Mouse (Mus musculus): ENCODE data around the gene Psmb8. TPM values are rescaled to one million over a fixed set of nuclear protein-coding genes. Genes with fewer than 3 reads are reported as not detected.
"Not testable (repeated sequence)": the region's sequence is repeated elsewhere in the genome, so short reads cannot be mapped to it uniquely, and the experiment has no call there.

Psmb8 gene
- total RNA-seq, 2 experiments from 2014 or later = 263 to 455 TPM

- no peak for ATAC-seq (ENCODE audit: poor library complexity, severe bottlenecking)
These were observed 12.2 kb downstream of the Psmb8 start for GRCm38 (mm10) chr17:34209680-34210079.

GRCm38 (mm10) chr17:34210599-34210998 is 13.1 kb downstream of the Psmb8 start:
- peak; percentile 43 for ATAC-seq (ENCODE audit: poor library complexity, severe bottlenecking)

GRCm38 (mm10) chr17:34211746-34212365 is 14.3 kb downstream of the Psmb8 start:
- peak; percentile 47; the same call in 1 of the 2 replicates for ATAC-seq (ENCODE audit: poor library complexity, severe bottlenecking)

GRCm38 (mm10) chr17:34213936-34214335 is 16.4 kb downstream of the Psmb8 start:
- ATAC-seq (ENCODE audit: poor library complexity, severe bottlenecking) = no peak

GRCm38 (mm10) chr17:34215176-34215575 is 17.7 kb downstream of the Psmb8 start:
- ATAC-seq (ENCODE audit: poor library complexity, severe bottlenecking) = no peak

- no peak for ATAC-seq (ENCODE audit: poor library complexity, severe bottlenecking)
These were observed 19.9 kb downstream of the Psmb8 start for GRCm38 (mm10) chr17:34217216-34217928.

- ATAC-seq (ENCODE audit: poor library complexity, severe bottlenecking) = no peak
These were observed 20.5 kb downstream of the Psmb8 start for GRCm38 (mm10) chr17:34217986-34218385.

GRCm38 (mm10) chr17:34218675-34219074 is 21.2 kb downstream of the Psmb8 start:
- no peak for ATAC-seq (ENCODE audit: poor library complexity, severe bottlenecking)

- ATAC-seq (ENCODE audit: poor library complexity, severe bottlenecking) = peak; percentile 71
These were observed 21.6 kb downstream of the Psmb8 start for GRCm38 (mm10) chr17:34219096-34219495.

- ATAC-seq (ENCODE audit: poor library complexity, severe bottlenecking) = not testable (repeated sequence)
These were observed 22.3 kb downstream of the Psmb8 start for GRCm38 (mm10) chr17:34219801-34220200.

- not testable (repeated sequence) for ATAC-seq (ENCODE audit: poor library complexity, severe bottlenecking)
These were observed 22.9 kb downstream of the Psmb8 start for GRCm38 (mm10) chr17:34220401-34220800.

GRCm38 (mm10) chr17:34224816-34225215 is 27.3 kb downstream of the Psmb8 start:
- no peak for ATAC-seq (ENCODE audit: poor library complexity, severe bottlenecking)

- ATAC-seq (ENCODE audit: poor library complexity, severe bottlenecking) = no peak
These were observed 27.9 kb downstream of the Psmb8 start for GRCm38 (mm10) chr17:34225426-34225825.

- not testable (repeated sequence) for ATAC-seq (ENCODE audit: poor library complexity, severe bottlenecking)
These were observed 28.4 kb downstream of the Psmb8 start for GRCm38 (mm10) chr17:34225911-34226310.

GRCm38 (mm10) chr17:34230971-34231370 is 33.5 kb downstream of the Psmb8 start:
- not testable (repeated sequence) for ATAC-seq (ENCODE audit: poor library complexity, severe bottlenecking)

GRCm38 (mm10) chr17:34232021-34232420 is 34.5 kb downstream of the Psmb8 start:
- ATAC-seq (ENCODE audit: poor library complexity, severe bottlenecking) = not testable (repeated sequence)

- peak; percentile 99 for ATAC-seq (ENCODE audit: poor library complexity, severe bottlenecking)
These were observed 37.4 kb downstream of the Psmb8 start for GRCm38 (mm10) chr17:34234926-34235325.

- ATAC-seq (ENCODE audit: poor library complexity, severe bottlenecking) = no peak
These were observed 39.2 kb downstream of the Psmb8 start for GRCm38 (mm10) chr17:34236691-34237090.

- no peak for ATAC-seq (ENCODE audit: poor library complexity, severe bottlenecking)
These were observed 40.2 kb downstream of the Psmb8 start for GRCm38 (mm10) chr17:34237741-34238140.

GRCm38 (mm10) chr17:34238706-34239105 is 41.2 kb downstream of the Psmb8 start, which contains the start of gene H2-Ob:
Gene H2-Ob, plus strand, starts transcription at chr17:34238903.
- 0 out of 2 replicates have a peak, but pooled peaks have one; percentile 42 for ATAC-seq (ENCODE audit: poor library complexity, severe bottlenecking)

GRCm38 (mm10) chr17:34239601-34240041 is 42.1 kb downstream of the Psmb8 start:
- peak; percentile 52 for ATAC-seq (ENCODE audit: poor library complexity, severe bottlenecking)

GRCm38 (mm10) chr17:34240366-34240765 is 42.8 kb downstream of the Psmb8 start:
- no peak for ATAC-seq (ENCODE audit: poor library complexity, severe bottlenecking)

All from megakaryocyte, adult 5-6 weeks (primary cell).